Mouse (Mus musculus) layer of hippocampus, adult 6 months (tissue): Measurements from ENCODE around the gene Ptchd1. TPM values are rescaled to one million over a fixed set of nuclear protein-coding genes. Genes with fewer than 3 reads are reported as not detected.

Source experiments
- long read RNA-seq, 2 experiments: library from polyadenylated mRNA; unstranded; transcript quantifications; one replicate each; pipeline ENCODE4 v2.0.0; 2019 to 2020
- polyA plus RNA-seq: library from polyadenylated mRNA; unstranded; fragments of <200 nt; fragmentation: Nextera tagmentation; gene quantifications from 2 replicates; pipeline ENCODE4 v1.2.3, GENCODE M21; 2021

Ptchd1 gene
- 2.9 and 3.1 TPM in 2 replicates for polyA plus RNA-seq
- long read RNA-seq, experiment 1, partial matches to known transcripts, result 0 of 8 reads
- long read RNA-seq, experiment 1, other reads (novel, unspliced or antisense), result 4 of 8 reads
- long read RNA-seq, experiment 2, transcript Ptchd1-201 (3 exons, 2,768 nt), result major isoform, 17 of 20 reads
- long read RNA-seq, experiment 2, partial matches to known transcripts, result 2 of 20 reads
- long read RNA-seq, experiment 2, other reads (novel, unspliced or antisense), result 1 of 20 reads

GRCm38 (mm10) chrX:155623701-155624281, at the start of gene Ptchd1:
TSS of gene Ptchd1 (minus strand) at chrX:155623814.

GRCm38 (mm10) chrX:155624341-155624841, 777 bp upstream of the Ptchd1 start, which contains the start of gene Gm15155:
TSS of gene Gm15155 (plus strand) at chrX:155624741.

Other genes starting within 250 kb of the Ptchd1 start
- not detected in 2 replicates for gene Gm15155, start 927 bp upstream of the Ptchd1 start, polyA plus RNA-seq